Comparison of ENCODE assay signal across 11 mouse cellular contexts in genomic region chr6:119034947-119035346, GRCm38 (mm10).
DNase-seq lines count a peak whose midpoint lies in the region.
"Had no signal": no experiment of that assay in that cellular context is flagged by ENCODE, and none has a peak within 500 bp of the region (broad histone marks: within the 10 kb centered on the region; RNA-seq: fewer than 3 reads in every experiment).

No protein-coding gene starts in this region.

- DNase-seq in adrenal gland, adult (ENCODE audit: inconsistent age in 2 of 2, low spot score in 1 of 2), result peak; percentile 27 to 67
- DNase-seq in adrenal gland, postnatal 14 days, result no peak
- peak; percentile 67 for DNase-seq in heart, adult 11 months
- no peak for DNase-seq in heart, adult 9 months (ENCODE audit: low spot score in 2 of 2)
- DNase-seq: adrenal gland, adult 8-10 months; B cell, adult 2 months; cerebellum, adult 11 months; cerebellum, adult 11-12 months; cerebellum, adult 18-20 months; cerebellum, adult 2 months; cerebellum, adult 8-10 months had no signal

Comparison
In these comparisons a context has a peak if more than half of its experiments do, and no peak if none do; other contexts are left out.
1. DNase-seq: peak in adrenal gland, adult (2 of 2) and heart, adult 11 months (single experiment); none in adrenal gland, postnatal 14 days (single experiment) and heart, adult 9 months (0 of 2).